17 mouse cellular contexts compared by ENCODE assay signal in the genomic region with DNA sequence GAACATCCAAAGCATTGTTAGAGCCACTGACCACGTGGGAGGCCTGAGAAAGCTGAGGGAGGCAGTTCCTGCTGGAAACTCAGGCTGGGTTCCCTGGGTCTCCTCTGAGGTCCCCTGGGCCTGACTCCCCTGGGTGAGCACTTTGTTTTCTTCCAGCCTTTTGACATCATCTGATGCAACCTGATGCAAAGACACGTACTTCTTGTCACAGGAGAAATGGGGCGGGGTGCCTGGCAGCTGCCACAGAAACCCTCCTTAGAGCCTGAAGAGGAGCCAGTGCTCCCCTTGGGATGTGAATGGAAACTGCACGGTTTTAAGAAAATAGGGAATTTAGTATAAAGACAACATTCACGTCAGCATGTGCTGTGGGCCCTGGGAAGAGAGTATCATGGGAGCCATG. TPM values are rescaled to one million over a fixed set of nuclear protein-coding genes. Genes with fewer than 3 reads are reported as not detected.
A peak's percentile ranks its signal among the peaks of the same experiment; 100 is the strongest.
DNase-seq lines count a peak whose midpoint lies in the region; ATAC-seq and TF ChIP-seq lines count a peak whose summit lies in the region.
"Had no signal": no experiment of that assay in that cellular context is flagged by ENCODE, and none has a peak within 500 bp of the region (broad histone marks: within the 10 kb centered on the region; RNA-seq: fewer than 3 reads in every experiment).

No protein-coding gene starts in this region.

- peak; percentile 20 for TF ChIP-seq CTCF in layer of hippocampus, adult 2 months (conservative IDR thresholded peaks at IDR 0.05)

- no peak for DNase-seq in layer of hippocampus, adult 2 months (ENCODE audit: low spot score in 2 of 2)
- DNase-seq in layer of hippocampus, adult 18-20 months (ENCODE audit: low spot score in 2 of 2) = no peak
- peak; percentile 43 for DNase-seq in NIH3T3 (ENCODE audit: low read depth)
- no peak for DNase-seq in left cerebral cortex, postnatal 36 days (ENCODE audit: low spot score in 2 of 2)
- DNase-seq: B cell, adult 2 months; cerebellum, adult 9-11 months; gastrocnemius, postnatal 36 days; kidney, adult 8-10 months; layer of hippocampus, postnatal 36 days; right cerebral cortex, adult 18-20 months; spleen, adult 18-20 months had no signal

- H3K4me3 ChIP-seq in forebrain, embryonic 12.5 days (replicated peaks) = no peak overlapping the region
- no peak overlapping the region for H3K4me3 ChIP-seq in forebrain, embryonic 13.5 days
- no peak overlapping the region for H3K4me3 ChIP-seq in layer of hippocampus, adult 2 months
- no peak overlapping the region for H3K4me3 ChIP-seq in forebrain, embryonic 15.5 days
- no peak overlapping the region for H3K4me3 ChIP-seq in liver, embryonic 12.5 days
- H3K4me3 ChIP-seq: limb, embryonic 12.5 days; stomach, embryonic 15.5 days had no signal

- no peak overlapping the region for H3K4me2 ChIP-seq in forebrain, embryonic 12.5 days
- no peak overlapping the region for H3K4me2 ChIP-seq in forebrain, embryonic 13.5 days
- H3K4me2 ChIP-seq in forebrain, embryonic 15.5 days (replicated peaks) = no peak overlapping the region
- H3K4me2 ChIP-seq in liver, embryonic 12.5 days = no peak overlapping the region
- H3K4me2 ChIP-seq: limb, embryonic 12.5 days; stomach, embryonic 15.5 days had no signal

- no peak for ATAC-seq in forebrain, embryonic 12.5 days (ENCODE audit: low FRiP score)
- ATAC-seq in forebrain, embryonic 13.5 days = no peak
- no peak for ATAC-seq in forebrain, embryonic 15.5 days (replicated peaks)
- no peak for ATAC-seq in liver, embryonic 12.5 days

- H3K9me3 ChIP-seq in forebrain, embryonic 12.5 days = no peaks in the 10 kb centered on the region
- H3K9me3 ChIP-seq in forebrain, embryonic 13.5 days (replicated peaks) = no peaks in the 10 kb centered on the region
- no peaks in the 10 kb centered on the region for H3K9me3 ChIP-seq in forebrain, embryonic 15.5 days
- H3K9me3 ChIP-seq in liver, embryonic 12.5 days (replicated peaks) = no peaks in the 10 kb centered on the region
- H3K9me3 ChIP-seq: limb, embryonic 12.5 days; stomach, embryonic 15.5 days had no signal

- WGBS in forebrain, embryonic 12.5 days = 35% methylated on average over 5 of the region's 5 CpGs
- 24% methylated on average over 5 of the region's 5 CpGs for WGBS in forebrain, embryonic 13.5 days
- 18% methylated on average over 5 of the region's 5 CpGs for WGBS in forebrain, embryonic 15.5 days
- WGBS in liver, embryonic 12.5 days (ENCODE audit: insufficient replicate concordance) = 58% methylated on average over 5 of the region's 5 CpGs

- no peaks in the 10 kb centered on the region for H3K36me3 ChIP-seq in forebrain, embryonic 12.5 days (replicated peaks)
- H3K36me3 ChIP-seq in forebrain, embryonic 13.5 days (ENCODE audit: poor library complexity, severe bottlenecking) = no peaks in the 10 kb centered on the region
- H3K36me3 ChIP-seq in forebrain, embryonic 15.5 days = no peaks in the 10 kb centered on the region
- no peaks in the 10 kb centered on the region for H3K36me3 ChIP-seq in liver, embryonic 12.5 days
- H3K36me3 ChIP-seq: limb, embryonic 12.5 days; stomach, embryonic 15.5 days had no signal

- H3K27me3 ChIP-seq in forebrain, embryonic 12.5 days = peaks cover 53% of the 10 kb centered on the region
- peaks cover 49% of the 10 kb centered on the region for H3K27me3 ChIP-seq in forebrain, embryonic 13.5 days
- peaks cover 17% of the 10 kb centered on the region for H3K27me3 ChIP-seq in forebrain, embryonic 15.5 days
- H3K27me3 ChIP-seq in liver, embryonic 12.5 days (replicated peaks) = peaks cover 20% of the 10 kb centered on the region; the same call in 1 of the 2 replicates
- H3K27me3 ChIP-seq: limb, embryonic 12.5 days; stomach, embryonic 15.5 days had no signal

- H3K9ac ChIP-seq in forebrain, embryonic 12.5 days = no peak overlapping the region
- no peak overlapping the region for H3K9ac ChIP-seq in forebrain, embryonic 13.5 days
- H3K9ac ChIP-seq in forebrain, embryonic 15.5 days (replicated peaks) = no peak overlapping the region
- no peak overlapping the region for H3K9ac ChIP-seq in liver, embryonic 12.5 days
- H3K9ac ChIP-seq: limb, embryonic 12.5 days; stomach, embryonic 15.5 days had no signal

- intact Hi-C loops in left cerebral cortex, postnatal 36 days (cut with DNase I) = no loop called here

- peaks cover 45% of the 10 kb centered on the region for H3K4me1 ChIP-seq in forebrain, embryonic 12.5 days
- peaks cover 28% of the 10 kb centered on the region for H3K4me1 ChIP-seq in forebrain, embryonic 13.5 days
- peaks cover 15% of the 10 kb centered on the region for H3K4me1 ChIP-seq in forebrain, embryonic 15.5 days
- H3K4me1 ChIP-seq in liver, embryonic 12.5 days = peaks cover 29% of the 10 kb centered on the region

- peak overlapping the region; percentile 14; the same call in 1 of the 2 replicates for H3K27ac ChIP-seq in forebrain, embryonic 12.5 days
- no peak overlapping the region for H3K27ac ChIP-seq in forebrain, embryonic 13.5 days
- H3K27ac ChIP-seq in layer of hippocampus, adult 2 months = no peak overlapping the region
- peak overlapping the region; percentile 41 for H3K27ac ChIP-seq in forebrain, embryonic 15.5 days (replicated peaks)
- no peak overlapping the region for H3K27ac ChIP-seq in liver, embryonic 12.5 days
- H3K27ac ChIP-seq: limb, embryonic 12.5 days; stomach, embryonic 15.5 days had no signal

RNA-seq across cellular contexts. Expression of a gene that starts 55.6 kb away (rescaled TPM):
- 5.0 and 6.5 TPM in 2 replicates for polyA plus RNA-seq in forebrain, embryonic 12.5 days (2016; fragmentation: Nextera tagmentation; extraction: Ambion mirVana)
- 4.5 and 5.2 TPM in 2 replicates for polyA plus RNA-seq in forebrain, embryonic 13.5 days (2015; fragmentation: Nextera tagmentation; extraction: Ambion mirVana)
- total RNA-seq in layer of hippocampus, adult 2 months (2021) = 10 to 100 TPM; 74.3 to 74.9 TPM
- 10 to 100 TPM; 80.4 to 85.0 TPM for total RNA-seq in layer of hippocampus, adult 18-20 months (2021)
- 7.1 and 7.5 TPM in 2 replicates for polyA plus RNA-seq in forebrain, embryonic 15.5 days (2015; fragmentation: Nextera tagmentation; extraction: Ambion mirVana)
- total RNA-seq in left cerebral cortex, postnatal 36 days (2021) = 10 to 100 TPM; 49.7 to 66.6 TPM
- polyA plus RNA-seq in liver, embryonic 12.5 days (2016; fragmentation: Nextera tagmentation; extraction: Ambion mirVana) = 9.6 and 10.4 TPM in 2 replicates

Comparison
In these comparisons a context has a peak if more than half of its experiments do, and no peak if none do; other contexts are left out.
1. H3K27ac ChIP-seq: peak in forebrain, embryonic 12.5 days (single experiment) and forebrain, embryonic 15.5 days (single experiment); none in forebrain, embryonic 13.5 days (single experiment), layer of hippocampus, adult 2 months (single experiment) and liver, embryonic 12.5 days (single experiment).